Mouse (Mus musculus) megakaryocyte, adult 5-6 weeks (primary cell): ENCODE results near the gene Mecr. TPM values are rescaled to one million over a fixed set of nuclear protein-coding genes. Genes with fewer than 3 reads are reported as not detected.

Experiments used
- ATAC-seq: 2 replicates; pipeline ENCODE4 v1.8.0; 2016; ENCODE audit warnings: mild to moderate bottlenecking, inconsistent platforms; ENCODE audit not compliant: poor library complexity, severe bottlenecking
- total RNA-seq, 2 experiments: library from RNA; stranded (forward) in 1 of 2; stranded (reverse) in 1 of 2; fragments of 153-499, 151-499 nt in 1 of 2; fragments of 221-1000, 200-1000 nt in 1 of 2; gene quantifications; 2 replicates each; pipeline versions ENCODE4 v1.2.3 to v1.2.4; 2015 to 2017

Gene Mecr
- total RNA-seq, 2 experiments from 2014 or later: 18.4 to 20.6 TPM

GRCm38 (mm10) chr4:131888564-131888963 is 45.3 kb downstream of the Mecr start:
- no peak for ATAC-seq

GRCm38 (mm10) chr4:131890692-131891091 is 47.4 kb downstream of the Mecr start:
- ATAC-seq: no peak

GRCm38 (mm10) chr4:131897109-131897508 is 53.8 kb downstream of the Mecr start:
- ATAC-seq: peak; percentile 62; the same call in 1 of the 2 replicates

GRCm38 (mm10) chr4:131897787-131898186 is 54.5 kb downstream of the Mecr start:
- no peak for ATAC-seq

- ATAC-seq: no peak
Observed at GRCm38 (mm10) chr4:131898503-131899179, 55.4 kb downstream of the Mecr start.

- ATAC-seq: no peak
Observed at GRCm38 (mm10) chr4:131899180-131899554, 55.9 kb downstream of the Mecr start.

GRCm38 (mm10) chr4:131901090-131901489 is 57.8 kb downstream of the Mecr start:
- no peak for ATAC-seq

- ATAC-seq: peak; percentile 67
Observed at GRCm38 (mm10) chr4:131904478-131904877, 61.2 kb downstream of the Mecr start.

- no peak for ATAC-seq
Observed at GRCm38 (mm10) chr4:131906423-131906822, 63.2 kb downstream of the Mecr start.

- no peak for ATAC-seq
Observed at GRCm38 (mm10) chr4:131907912-131908311, 64.6 kb downstream of the Mecr start.

- ATAC-seq: peak; percentile 84
Observed at GRCm38 (mm10) chr4:131910237-131910994, 67.1 kb downstream of the Mecr start.

- no peak for ATAC-seq
Observed at GRCm38 (mm10) chr4:131911521-131911920, 68.3 kb downstream of the Mecr start.

GRCm38 (mm10) chr4:131913526-131913925 is 70.3 kb downstream of the Mecr start:
- no peak for ATAC-seq

GRCm38 (mm10) chr4:131914046-131914643 is 70.9 kb downstream of the Mecr start:
- ATAC-seq: no peak

- no peak for ATAC-seq
Observed at GRCm38 (mm10) chr4:131914891-131915469, 71.7 kb downstream of the Mecr start.

- ATAC-seq: no peak
Observed at GRCm38 (mm10) chr4:131915821-131916328, 72.6 kb downstream of the Mecr start.

- ATAC-seq: peak; percentile 83
Observed at GRCm38 (mm10) chr4:131916425-131916824, 73.2 kb downstream of the Mecr start.

GRCm38 (mm10) chr4:131917010-131917555 is 73.8 kb downstream of the Mecr start:
- ATAC-seq: no peak
